Mouse (Mus musculus): Measurements from ENCODE around the gene Tph2. TPM values are rescaled to one million over a fixed set of nuclear protein-coding genes. Genes with fewer than 3 reads are reported as not detected.

Tph2 gene
- polyA plus RNA-seq, 1 experiment from 2014 or later = 0.15 TPM

DNA sequence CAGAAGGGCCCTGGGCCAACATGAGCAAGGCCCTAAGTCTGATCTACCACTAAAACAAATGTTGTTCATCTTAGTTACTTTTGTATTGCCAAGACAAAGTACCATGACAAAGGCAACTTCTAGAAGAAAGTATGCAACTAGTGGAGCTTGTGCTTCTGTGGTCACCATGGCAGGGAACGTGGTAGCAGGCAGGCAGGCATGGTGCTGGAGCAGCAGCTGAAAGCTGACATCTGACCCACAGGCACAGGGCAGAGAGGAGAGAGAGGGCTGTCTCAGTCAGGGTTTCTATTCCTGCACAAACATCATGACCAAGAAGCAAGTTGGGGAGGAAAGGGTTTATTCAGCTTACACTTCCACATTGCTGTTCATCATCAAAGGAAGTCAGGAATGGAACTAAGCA lies 56.9 kb downstream of the Tph2 start:
- Histone ChIP-seq H3K9ac (no peak overlapping the region), H3K4me2 (no peak overlapping the region), H3K27me3 (no peaks in the 10 kb centered on the region), H3K36me3 (no peaks in the 10 kb centered on the region), H3K27ac (no peak overlapping the region), H3K4me1 (no peaks in the 10 kb centered on the region), H3K9me3 (no peaks in the 10 kb centered on the region), H3K4me3 (no peak overlapping the region)
- WGBS = 56% methylated on average over 1 of the region's 1 CpGs
- ATAC-seq (ENCODE audit: insufficient number of reproducible peaks, insufficient read depth, low FRiP score, low TSS enrichment, low read depth) = no peak

DNA sequence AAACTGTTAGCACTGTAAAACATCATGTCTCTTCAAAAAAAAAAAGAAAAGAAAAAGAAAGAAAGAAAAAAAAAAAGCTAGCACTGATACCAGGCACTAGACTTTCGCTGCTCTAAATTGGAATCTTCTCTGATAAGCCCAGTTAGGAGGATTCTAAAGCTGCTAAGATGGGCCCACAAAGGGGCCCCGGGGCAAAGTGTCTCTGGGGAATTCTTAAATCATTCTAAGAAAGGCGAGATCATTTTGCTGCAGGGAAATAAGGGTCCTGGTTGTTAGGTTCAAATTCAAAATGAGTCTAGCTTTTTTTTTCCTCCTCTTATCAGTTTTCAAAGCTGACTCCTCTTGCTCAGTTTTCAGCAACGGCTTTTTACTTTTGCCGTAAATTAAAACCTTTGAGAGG lies 59.3 kb downstream of the Tph2 start:
- H3K27me3 ChIP-seq = no peaks in the 10 kb centered on the region
- 13% methylated on average over 5 of the region's 5 CpGs for WGBS
- no peaks in the 10 kb centered on the region for H3K36me3 ChIP-seq
- H3K9ac ChIP-seq = no peak overlapping the region
- no peaks in the 10 kb centered on the region for H3K9me3 ChIP-seq
- no peaks in the 10 kb centered on the region for H3K4me1 ChIP-seq
- H3K27ac ChIP-seq = no peak overlapping the region
- ATAC-seq (ENCODE audit: insufficient number of reproducible peaks, insufficient read depth, low FRiP score, low TSS enrichment, low read depth) = no peak
- no peak overlapping the region for H3K4me3 ChIP-seq
- H3K4me2 ChIP-seq = peak overlapping the region; percentile 14; the same call in 1 of the 2 replicates

DNA sequence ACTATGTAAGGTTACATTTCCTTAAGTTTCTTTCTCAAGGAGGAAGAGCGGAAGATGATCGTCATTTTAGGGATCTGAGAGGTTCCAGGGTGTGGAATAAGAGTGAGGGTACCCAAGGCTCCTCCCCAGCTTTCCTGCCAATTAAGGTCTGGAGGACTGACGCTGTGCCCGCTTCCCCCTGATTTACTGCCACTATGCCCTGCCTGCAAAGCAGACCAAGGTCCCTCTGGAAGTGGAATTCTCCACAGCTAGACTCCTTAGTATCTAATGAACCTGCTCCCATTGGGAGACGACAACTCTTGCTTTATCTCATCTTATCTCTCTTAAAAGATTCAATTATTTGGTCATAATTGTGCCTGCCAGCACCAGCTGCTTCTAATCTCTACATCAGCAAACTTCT lies 59.8 kb downstream of the Tph2 start:
- Histone ChIP-seq H3K4me3 (no peak overlapping the region), H3K9me3 (no peaks in the 10 kb centered on the region), H3K4me1 (no peaks in the 10 kb centered on the region), H3K27me3 (no peaks in the 10 kb centered on the region), H3K4me2 (no peak overlapping the region), H3K36me3 (no peaks in the 10 kb centered on the region), H3K27ac (no peak overlapping the region), H3K9ac (no peak overlapping the region)
- WGBS = 59% methylated on average over 5 of the region's 5 CpGs
- no peak for ATAC-seq (ENCODE audit: insufficient number of reproducible peaks, insufficient read depth, low FRiP score, low TSS enrichment, low read depth)

DNA sequence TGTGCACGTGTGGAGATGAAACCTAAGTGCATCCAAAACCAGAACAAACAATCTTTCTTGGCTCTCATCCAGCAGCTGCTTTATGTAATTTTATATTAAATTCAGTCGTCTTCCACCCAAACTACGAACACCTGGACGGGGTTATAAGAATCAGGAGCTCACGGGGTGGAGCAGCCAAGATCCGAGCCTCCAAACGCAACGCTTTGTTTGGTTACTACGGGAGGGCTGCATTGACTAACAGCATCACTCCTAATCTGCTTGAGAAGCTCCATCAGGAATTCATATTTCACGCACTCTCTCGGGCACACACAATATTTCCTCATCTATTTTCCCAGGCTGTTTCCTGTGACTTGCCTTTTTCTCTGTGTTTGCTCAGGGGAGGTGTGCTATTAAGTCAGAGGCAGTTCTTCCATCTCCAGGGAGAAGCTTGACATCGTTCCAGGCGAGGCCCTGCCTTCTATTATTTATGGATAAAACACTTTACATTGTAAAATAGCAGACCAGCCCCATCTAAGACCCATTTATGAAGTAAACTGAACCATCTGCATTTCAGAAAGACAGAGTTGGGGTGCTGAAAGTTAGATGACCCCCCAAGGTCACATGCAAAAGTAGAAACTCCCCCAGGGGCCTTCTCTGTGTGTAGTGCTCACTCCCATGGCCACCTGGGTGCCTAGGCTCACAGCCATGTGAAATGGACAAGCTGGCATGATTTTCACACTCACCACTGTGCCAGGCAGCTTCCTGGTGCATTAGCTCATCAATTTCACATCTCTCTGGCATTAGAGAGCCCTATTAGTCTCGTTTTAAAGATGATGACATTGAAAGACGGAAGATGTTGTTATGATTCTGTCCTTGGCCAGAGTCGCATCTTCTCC lies 76.9 kb downstream of the Tph2 start:
- Histone ChIP-seq H3K27me3 (no peaks in the 10 kb centered on the region), H3K4me1 (peaks cover 10% of the 10 kb centered on the region), H3K27ac (no peak overlapping the region), H3K4me3 (no peak overlapping the region), H3K36me3 (no peaks in the 10 kb centered on the region), H3K9ac (no peak overlapping the region), H3K4me2 (no peak overlapping the region), H3K9me3 (no peaks in the 10 kb centered on the region)
- no peak for ATAC-seq (ENCODE audit: insufficient number of reproducible peaks, insufficient read depth, low FRiP score, low TSS enrichment, low read depth)
- 47% methylated on average over 16 of the region's 16 CpGs for WGBS

DNA sequence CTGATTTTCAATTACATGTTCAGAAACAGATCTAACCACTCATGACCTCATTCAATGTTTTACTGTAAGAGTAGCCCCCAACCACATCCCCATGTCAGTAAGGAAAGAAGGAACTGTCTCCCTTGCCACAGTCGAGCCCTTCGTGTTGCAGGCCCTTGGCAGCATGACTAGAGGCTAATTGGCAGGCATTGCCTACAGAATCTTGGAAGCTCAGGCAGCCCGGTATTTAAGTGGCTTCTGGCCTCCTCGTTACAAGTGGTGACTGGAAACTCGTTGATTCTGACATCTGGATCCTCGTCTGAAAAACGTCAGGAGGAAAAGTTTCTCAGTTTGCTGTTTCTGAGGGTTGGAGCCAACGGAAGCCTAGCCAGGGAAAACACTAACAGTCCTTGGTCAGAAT lies 80.6 kb downstream of the Tph2 start:
- WGBS = 63% methylated on average over 8 of the region's 8 CpGs
- no peak overlapping the region for H3K4me2 ChIP-seq
- no peaks in the 10 kb centered on the region for H3K27me3 ChIP-seq
- H3K27ac ChIP-seq = no peak overlapping the region
- no peak for ATAC-seq (ENCODE audit: insufficient number of reproducible peaks, insufficient read depth, low FRiP score, low TSS enrichment, low read depth)
- no peak overlapping the region for H3K9ac ChIP-seq
- H3K9me3 ChIP-seq = no peaks in the 10 kb centered on the region
- H3K36me3 ChIP-seq = no peaks in the 10 kb centered on the region
- H3K4me1 ChIP-seq = peaks cover 10% of the 10 kb centered on the region
- no peak overlapping the region for H3K4me3 ChIP-seq

DNA sequence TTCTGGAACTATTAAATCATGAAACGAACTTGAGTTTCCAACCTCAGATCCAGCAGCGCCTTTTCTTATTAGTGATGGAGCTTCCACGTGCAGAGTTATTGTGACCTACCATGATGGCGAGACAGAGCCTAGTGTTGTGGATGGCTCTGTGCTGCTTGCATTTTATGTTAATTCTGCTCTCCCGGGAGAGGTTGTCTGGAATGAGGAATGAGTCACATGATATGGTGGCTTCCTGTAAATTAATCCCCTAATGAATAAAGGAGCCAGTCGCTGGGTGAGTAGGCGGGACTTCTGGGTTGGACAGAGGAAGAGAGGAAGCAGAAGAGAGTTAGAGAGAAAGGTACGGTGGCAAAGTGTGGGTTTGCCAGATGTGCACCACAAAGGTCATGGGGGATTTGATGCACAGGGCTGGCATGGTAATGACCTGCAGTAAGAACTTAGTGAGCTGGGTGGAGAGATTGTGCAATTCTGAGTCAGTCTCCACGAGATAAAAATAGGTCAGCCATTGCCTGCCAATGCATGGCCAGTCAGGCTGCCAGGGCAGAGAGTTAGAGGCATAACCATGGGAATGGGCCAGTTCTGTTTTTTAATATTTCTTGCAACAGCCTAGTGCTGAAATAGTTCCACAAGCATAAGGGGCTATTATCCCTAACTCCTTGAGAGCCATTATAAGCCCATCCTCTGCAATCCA lies 84.8 kb downstream of the Tph2 start:
- ATAC-seq (ENCODE audit: insufficient number of reproducible peaks, insufficient read depth, low FRiP score, low TSS enrichment, low read depth) = no peak
- Histone ChIP-seq H3K4me2 (no peak overlapping the region), H3K36me3 (no peaks in the 10 kb centered on the region), H3K9ac (no peak overlapping the region), H3K27me3 (no peaks in the 10 kb centered on the region), H3K4me3 (no peak overlapping the region), H3K9me3 (no peaks in the 10 kb centered on the region), H3K27ac (no peak overlapping the region), H3K4me1 (no peaks in the 10 kb centered on the region)
- WGBS = 68% methylated on average over 9 of the region's 9 CpGs

DNA sequence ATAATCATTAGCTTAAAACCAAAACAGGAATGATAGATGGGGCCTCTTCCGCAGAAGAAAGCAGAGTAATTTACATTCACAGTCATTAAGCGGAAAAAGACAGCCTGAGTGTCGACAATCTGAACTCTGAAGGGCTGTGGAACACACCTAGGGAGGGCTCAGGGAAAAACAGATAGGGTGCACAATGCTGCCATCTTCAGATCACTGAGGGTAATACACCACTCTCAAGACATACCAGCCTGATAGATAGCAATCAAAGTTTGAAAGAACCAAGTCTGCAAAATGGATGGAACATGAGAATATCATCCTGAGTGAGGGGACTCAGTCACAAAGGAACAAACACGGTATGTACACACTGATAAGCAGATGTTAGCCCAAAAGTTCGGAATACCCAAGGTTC lies 87.7 kb downstream of the Tph2 start:
- Histone ChIP-seq H3K36me3 (no peaks in the 10 kb centered on the region), H3K4me3 (no peak overlapping the region), H3K9ac (no peak overlapping the region), H3K9me3 (no peaks in the 10 kb centered on the region), H3K4me1 (no peaks in the 10 kb centered on the region), H3K27me3 (no peaks in the 10 kb centered on the region), H3K27ac (no peak overlapping the region), H3K4me2 (no peak overlapping the region)
- no peak for ATAC-seq (ENCODE audit: insufficient number of reproducible peaks, insufficient read depth, low FRiP score, low TSS enrichment, low read depth)
- 15% methylated on average over 5 of the region's 5 CpGs for WGBS

DNA sequence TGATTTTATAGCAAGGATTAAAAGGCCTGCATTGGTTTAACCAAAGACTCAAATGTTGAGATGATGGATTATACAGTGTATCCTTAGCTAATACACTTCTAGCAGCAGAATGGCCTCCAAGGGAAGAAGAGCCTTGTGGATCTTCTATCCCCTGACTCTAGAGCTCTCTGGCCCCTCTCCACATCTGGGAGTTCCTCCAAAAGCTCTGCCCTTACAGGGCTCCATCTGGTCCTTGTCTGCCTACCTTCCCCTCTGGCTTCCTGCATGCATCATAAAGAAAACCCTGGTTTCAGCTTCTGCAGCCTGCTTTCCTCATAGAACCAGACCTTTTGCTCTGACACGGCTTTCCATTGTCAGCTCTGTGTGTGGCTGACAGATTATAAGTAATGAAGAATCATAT lies 88.6 kb downstream of the Tph2 start:
- ATAC-seq (ENCODE audit: insufficient number of reproducible peaks, insufficient read depth, low FRiP score, low TSS enrichment, low read depth) = no peak
- Histone ChIP-seq H3K36me3 (no peaks in the 10 kb centered on the region), H3K27ac (no peak overlapping the region), H3K27me3 (no peaks in the 10 kb centered on the region), H3K4me1 (no peaks in the 10 kb centered on the region), H3K9me3 (no peaks in the 10 kb centered on the region), H3K9ac (no peak overlapping the region), H3K4me3 (no peak overlapping the region), H3K4me2 (no peak overlapping the region)
- WGBS = 66% methylated on average over 1 of the region's 1 CpGs

DNA sequence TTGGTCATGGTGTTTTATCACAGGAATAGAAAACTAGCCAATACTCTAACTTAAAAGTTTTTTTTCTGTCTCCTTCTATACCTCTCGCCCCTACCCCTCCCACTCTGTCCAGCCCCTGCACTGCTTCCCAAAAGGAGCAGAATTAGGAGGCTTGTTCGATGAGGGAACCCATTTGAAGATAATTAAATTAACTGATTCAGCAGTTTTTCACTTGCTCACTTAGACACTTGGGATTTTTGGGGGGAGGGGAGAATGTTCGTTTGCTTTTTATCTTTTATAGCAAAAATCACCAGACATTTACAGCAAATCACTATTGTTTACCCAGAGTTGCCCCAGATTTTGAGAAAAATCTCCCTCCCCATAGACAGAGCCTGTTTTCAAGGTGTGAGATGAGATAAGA lies 106.6 kb downstream of the Tph2 start:
- Histone ChIP-seq H3K4me2 (no peak overlapping the region), H3K27ac (no peak overlapping the region), H3K36me3 (no peaks in the 10 kb centered on the region), H3K9ac (no peak overlapping the region), H3K4me1 (no peaks in the 10 kb centered on the region), H3K9me3 (no peaks in the 10 kb centered on the region), H3K27me3 (no peaks in the 10 kb centered on the region), H3K4me3 (no peak overlapping the region)
- ATAC-seq (ENCODE audit: insufficient number of reproducible peaks, insufficient read depth, low FRiP score, low TSS enrichment, low read depth) = no peak
- WGBS = 66% methylated on average over 3 of the region's 3 CpGs

DNA sequence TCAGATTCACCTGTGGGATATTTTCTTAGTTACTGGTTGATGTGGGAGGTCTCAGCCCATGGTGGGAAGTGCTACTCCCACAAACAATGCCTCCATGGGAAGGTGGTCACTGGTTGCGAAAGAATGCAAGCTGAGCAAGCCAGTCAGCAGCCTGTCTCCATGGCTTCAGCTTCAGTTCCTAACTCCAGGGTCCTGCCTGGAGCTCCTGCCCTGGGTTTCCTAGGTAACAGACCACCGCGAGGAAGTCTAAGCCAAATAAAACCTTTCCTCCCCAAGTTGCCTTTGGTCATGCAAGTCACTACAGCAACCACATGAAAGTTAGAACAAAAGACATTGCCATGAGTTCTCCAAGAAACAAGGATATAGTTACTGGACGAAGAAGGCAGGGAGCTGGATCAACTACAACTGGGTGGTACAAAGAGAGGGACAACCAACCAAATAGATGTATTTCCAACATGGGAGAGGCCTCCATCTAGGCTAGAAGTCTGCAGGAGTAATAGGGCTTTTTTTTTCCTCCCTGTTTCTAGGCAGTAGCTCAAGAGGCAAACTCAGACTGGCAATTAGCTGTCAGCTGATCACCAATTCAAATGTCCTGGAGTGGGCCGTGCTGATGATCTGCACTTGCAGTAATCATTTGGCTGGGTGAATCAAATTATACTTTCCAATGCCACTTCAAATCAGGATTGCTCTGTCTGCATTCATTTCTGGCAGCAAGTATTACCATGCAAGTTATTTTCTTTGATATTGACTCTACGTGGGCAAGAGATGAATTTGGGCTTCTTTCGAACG lies 115.5 kb downstream of the Tph2 start:
- Histone ChIP-seq H3K4me1 (0 out of 2 replicates have a peak, but pooled peaks cover 3% of the 10 kb centered on the region), H3K9me3 (no peaks in the 10 kb centered on the region), H3K36me3 (no peaks in the 10 kb centered on the region), H3K4me3 (no peak overlapping the region), H3K27me3 (no peaks in the 10 kb centered on the region), H3K27ac (no peak overlapping the region), H3K9ac (no peak overlapping the region), H3K4me2 (no peak overlapping the region)
- ATAC-seq (ENCODE audit: insufficient number of reproducible peaks, insufficient read depth, low FRiP score, low TSS enrichment, low read depth) = no peak
- WGBS = 66% methylated on average over 8 of the region's 8 CpGs

DNA sequence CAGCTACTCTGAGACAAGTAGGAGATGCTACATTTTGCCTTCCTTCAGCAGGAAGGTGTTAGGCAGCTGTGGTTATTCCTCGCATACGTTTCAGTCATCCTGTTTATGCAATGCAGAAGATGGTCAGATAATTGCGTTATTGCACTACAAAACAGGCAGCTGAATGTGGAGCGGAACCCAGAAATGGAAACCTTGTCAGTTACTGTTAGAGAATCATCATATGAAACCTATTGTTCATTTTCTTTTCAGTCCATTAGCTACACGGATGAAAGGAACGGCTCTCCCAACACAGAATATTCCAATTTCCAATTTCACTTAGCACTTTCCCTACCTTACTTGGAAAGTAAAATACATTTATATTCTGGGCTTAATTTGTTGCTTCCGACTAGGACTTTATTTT lies 120.9 kb downstream of the Tph2 start:
- Histone ChIP-seq H3K4me2 (no peak overlapping the region), H3K9ac (no peak overlapping the region), H3K4me3 (no peak overlapping the region), H3K36me3 (no peaks in the 10 kb centered on the region), H3K4me1 (no peaks in the 10 kb centered on the region), H3K27ac (no peak overlapping the region), H3K27me3 (no peaks in the 10 kb centered on the region), H3K9me3 (no peaks in the 10 kb centered on the region)
- 76% methylated on average over 7 of the region's 7 CpGs for WGBS
- ATAC-seq (ENCODE audit: insufficient number of reproducible peaks, insufficient read depth, low FRiP score, low TSS enrichment, low read depth) = no peak

Data from embryonic facial prominence, embryonic 13.5 days (tissue).